7 mouse cellular contexts compared by ENCODE assay signal in genomic region chr2:33884623-33885263, GRCm38 (mm10). TPM values are rescaled to one million over a fixed set of nuclear protein-coding genes. Genes with fewer than 3 reads are reported as not detected.
DNase-seq lines count a peak whose midpoint lies in the region; ATAC-seq lines count a peak whose summit lies in the region.

No protein-coding gene starts in this region.

- no peak for DNase-seq in liver, embryonic 11.5 days (ENCODE audit: low spot score)
- no peak for DNase-seq in liver
- peak; percentile 43 for DNase-seq in fibroblast of lung, adult 2 months (ENCODE audit: low read depth)
- DNase-seq in midbrain, embryonic 14.5 days: peak; percentile 28
- no peak for DNase-seq in layer of hippocampus, adult 9-10 months (ENCODE audit: low spot score)
- no peak for DNase-seq in testis, postnatal 14 days (ENCODE audit: low spot score)

- ATAC-seq in liver, embryonic 11.5 days (replicated peaks; ENCODE audit: low FRiP score): no peak
- peak; percentile 82 to 86 for ATAC-seq in hematopoietic stem cell, adult 5-6 weeks (replicated peaks in 1 of 2; ENCODE audit: insufficient read depth in 1 of 2, low FRiP score in 2 of 2, low TSS enrichment in 1 of 2, low read depth in 1 of 2, poor library complexity in 2 of 2, severe bottlenecking in 2 of 2)
- ATAC-seq in midbrain, embryonic 14.5 days (ENCODE audit: low FRiP score, low TSS enrichment): no peak

- peak overlapping the region; percentile 5; the same call in 1 of the 2 replicates for H3K4me3 ChIP-seq in liver, embryonic 11.5 days (ENCODE audit: low read depth, low read length)
- H3K4me3 ChIP-seq in midbrain, embryonic 14.5 days (replicated peaks; ENCODE audit: low read depth, low read length): no peak overlapping the region; the same call in 1 of the 2 replicates

- H3K27ac ChIP-seq in liver, embryonic 11.5 days (ENCODE audit: low read depth, low read length): no peak overlapping the region; the same call in 1 of the 2 replicates
- H3K27ac ChIP-seq in midbrain, embryonic 14.5 days (replicated peaks; ENCODE audit: low read depth, low read length): 0 out of 2 replicates have a peak overlapping the region, but pooled peaks have one; percentile 13

- no peaks in the 10 kb centered on the region for H3K36me3 ChIP-seq in liver, embryonic 11.5 days (ENCODE audit: control insufficient read depth, insufficient read depth, low read length)
- H3K36me3 ChIP-seq in midbrain, embryonic 14.5 days (ENCODE audit: control insufficient read depth, insufficient read depth, low read length): no peaks in the 10 kb centered on the region

- H3K9me3 ChIP-seq in liver, embryonic 11.5 days (ENCODE audit: control insufficient read depth, low read length): no peaks in the 10 kb centered on the region
- H3K9me3 ChIP-seq in midbrain, embryonic 14.5 days (ENCODE audit: control insufficient read depth, low read length): no peaks in the 10 kb centered on the region

- H3K4me2 ChIP-seq in liver, embryonic 11.5 days: peak overlapping the region; percentile 27; the same call in 1 of the 2 replicates
- H3K4me2 ChIP-seq in midbrain, embryonic 14.5 days (ENCODE audit: low read length): peak overlapping the region; percentile 94

- H3K9ac ChIP-seq in liver, embryonic 11.5 days (ENCODE audit: low read depth, low read length): 0 out of 2 replicates have a peak overlapping the region, but pooled peaks have one; percentile 25
- H3K9ac ChIP-seq in midbrain, embryonic 14.5 days (replicated peaks; ENCODE audit: low read length): peak overlapping the region; percentile 10; the same call in 1 of the 2 replicates

- H3K27me3 ChIP-seq in liver, embryonic 11.5 days (replicated peaks; ENCODE audit: control insufficient read depth, insufficient read depth, low read length): no peaks in the 10 kb centered on the region
- no peaks in the 10 kb centered on the region for H3K27me3 ChIP-seq in midbrain, embryonic 14.5 days (ENCODE audit: control insufficient read depth, insufficient read depth, low read length)

- WGBS in liver, embryonic 11.5 days: 76% methylated on average over 7 of the region's 7 CpGs
- 88% methylated on average over 7 of the region's 7 CpGs for WGBS in midbrain, embryonic 14.5 days

- peaks cover 28% of the 10 kb centered on the region for H3K4me1 ChIP-seq in liver, embryonic 11.5 days (replicated peaks; ENCODE audit: control insufficient read depth, insufficient read depth, low read length)
- peaks cover 50% of the 10 kb centered on the region for H3K4me1 ChIP-seq in midbrain, embryonic 14.5 days (ENCODE audit: control insufficient read depth, insufficient read depth, low read length)

RNA-seq across cellular contexts. Expression of gene Mvb12b, which starts 3.0 kb away (rescaled TPM):
- 17.7 and 18.3 TPM in 2 replicates for polyA plus RNA-seq in liver, embryonic 11.5 days (2014; fragmentation: Nextera tagmentation; extraction: Ambion mirVana)
- total RNA-seq in hematopoietic stem cell, adult 5-6 weeks (2017): 19.3 and 21.6 TPM in 2 replicates
- 47.9 and 60.2 TPM in 2 replicates for polyA plus RNA-seq in midbrain, embryonic 14.5 days (2014; fragmentation: Nextera tagmentation; extraction: Ambion mirVana)

Comparison
In these comparisons a context has a peak if more than half of its experiments do, and no peak if none do; other contexts are left out.
1. ATAC-seq: peak in hematopoietic stem cell, adult 5-6 weeks (2 of 2); none in liver, embryonic 11.5 days (single experiment) and midbrain, embryonic 14.5 days (single experiment).
2. DNase-seq: peak in fibroblast of lung, adult 2 months (single experiment) and midbrain, embryonic 14.5 days (single experiment); none in liver, embryonic 11.5 days (single experiment), liver (single experiment), layer of hippocampus, adult 9-10 months (single experiment) and testis, postnatal 14 days (single experiment).